Mouse (Mus musculus): Measurements from ENCODE around the gene Slc35b2.

Slc35b2 gene

DNA sequence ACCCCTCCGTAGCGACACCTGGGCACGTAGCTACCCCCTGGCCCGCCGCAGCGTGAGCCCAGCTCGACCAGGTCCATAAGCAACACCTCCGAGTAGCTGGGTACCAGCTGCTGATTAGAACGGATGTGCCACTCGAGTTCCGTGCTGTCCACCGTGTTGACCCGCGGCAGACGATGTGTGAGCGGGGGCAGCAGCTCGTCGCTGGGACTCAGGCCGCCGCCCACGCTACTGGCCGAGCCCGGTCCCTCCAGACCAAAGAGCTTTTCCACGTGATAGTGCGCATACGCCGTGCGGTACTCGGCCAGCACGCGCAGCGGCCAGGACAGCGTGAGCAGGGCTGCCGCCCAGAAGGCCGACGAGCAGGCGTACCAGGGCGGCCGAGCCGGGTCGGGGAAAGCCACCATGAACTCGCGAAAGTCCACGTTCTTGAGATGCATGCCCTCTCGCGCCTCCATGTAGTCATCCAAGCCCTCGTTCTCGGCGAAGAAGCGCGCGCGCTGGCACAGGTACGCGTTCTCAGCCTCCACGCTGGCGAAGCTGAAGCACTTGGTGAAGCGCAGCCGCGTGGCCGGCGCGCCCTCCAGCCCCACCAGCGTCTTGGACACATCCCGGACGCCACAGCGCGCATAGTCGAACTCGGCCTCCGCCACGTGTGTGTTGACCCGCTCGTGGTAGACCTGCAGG, 18.3 kb upstream of the Slc35b2 start:
- DNase-seq (ENCODE audit: low read depth, low spot score), result no peak

- DNase-seq (ENCODE audit: low read depth, low spot score), result no peak
These were observed 16.7 kb upstream of the Slc35b2 start for GRCm38 (mm10) chr17:45546941-45547340.

- DNase-seq (ENCODE audit: low read depth, low spot score), result no peak
These were observed 16.0 kb upstream of the Slc35b2 start for GRCm38 (mm10) chr17:45547461-45548190.

- no peak for DNase-seq (ENCODE audit: low read depth, low spot score)
These were observed 14.8 kb upstream of the Slc35b2 start for GRCm38 (mm10) chr17:45548541-45549512.

DNA sequence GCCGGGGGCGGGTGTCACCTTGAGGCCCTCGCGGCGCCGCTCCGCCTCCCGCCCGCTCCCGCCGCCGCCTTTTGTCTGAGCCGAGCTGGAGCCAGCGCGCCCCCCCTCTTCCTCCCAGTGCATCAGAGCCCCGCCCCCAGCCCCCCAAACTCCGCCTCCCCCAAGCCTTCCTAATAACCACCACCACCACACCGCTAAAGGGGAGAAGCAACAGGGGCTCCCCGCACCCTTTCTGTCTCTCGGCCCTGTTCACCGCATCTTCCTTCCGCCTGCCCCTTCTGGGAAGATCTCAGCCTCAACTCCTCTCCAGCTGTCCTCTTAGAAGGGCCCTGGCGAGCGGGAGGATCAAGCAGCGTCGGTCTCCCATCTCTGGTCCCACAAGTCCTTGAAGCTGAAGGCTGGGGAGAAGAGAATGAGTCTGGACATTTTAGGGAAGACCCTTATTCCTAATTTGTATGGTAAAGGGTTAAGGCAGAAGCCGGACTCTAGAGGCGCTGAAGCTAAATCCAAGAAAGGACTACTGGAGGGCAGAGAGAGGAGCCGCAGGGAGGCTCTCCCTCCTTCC, 14.0 kb upstream of the Slc35b2 start, which contains the start of gene Tmem151b:
Gene Tmem151b, minus strand, starts transcription at position 61 of the 565 bp plus-strand sequence.
- no peak for DNase-seq (ENCODE audit: low read depth, low spot score)

GRCm38 (mm10) chr17:45550253-45550652, 13.4 kb upstream of the Slc35b2 start:
- no peak for DNase-seq (ENCODE audit: low read depth, low spot score)

DNA sequence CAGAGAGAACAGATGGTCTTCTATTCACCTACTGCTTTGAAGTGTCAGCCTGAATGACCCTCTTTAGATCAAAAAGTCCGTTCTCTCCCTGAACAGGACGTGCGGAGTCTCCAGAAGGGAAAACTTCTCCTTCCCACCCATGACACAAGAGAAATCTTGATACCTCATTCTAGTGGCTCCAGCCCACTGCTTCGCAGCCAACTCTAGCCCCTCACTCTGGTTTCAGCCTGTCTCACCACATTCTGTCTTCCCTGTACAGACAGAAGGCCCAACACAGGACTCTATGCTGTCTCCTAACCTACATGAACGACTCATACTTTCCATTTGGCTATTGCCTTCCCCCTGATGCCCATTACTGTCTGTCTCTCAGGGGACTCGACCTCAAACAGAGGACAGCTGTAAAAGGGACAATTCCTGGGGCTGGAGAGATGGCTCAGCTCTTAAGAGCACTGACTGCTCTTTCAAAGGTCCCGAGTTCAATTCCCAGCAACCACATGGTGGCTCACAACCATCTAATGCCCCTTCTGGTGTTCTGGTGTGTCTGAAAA, 12.4 kb upstream of the Slc35b2 start:
- peak; percentile 25 for DNase-seq (ENCODE audit: low read depth, low spot score)

DNA sequence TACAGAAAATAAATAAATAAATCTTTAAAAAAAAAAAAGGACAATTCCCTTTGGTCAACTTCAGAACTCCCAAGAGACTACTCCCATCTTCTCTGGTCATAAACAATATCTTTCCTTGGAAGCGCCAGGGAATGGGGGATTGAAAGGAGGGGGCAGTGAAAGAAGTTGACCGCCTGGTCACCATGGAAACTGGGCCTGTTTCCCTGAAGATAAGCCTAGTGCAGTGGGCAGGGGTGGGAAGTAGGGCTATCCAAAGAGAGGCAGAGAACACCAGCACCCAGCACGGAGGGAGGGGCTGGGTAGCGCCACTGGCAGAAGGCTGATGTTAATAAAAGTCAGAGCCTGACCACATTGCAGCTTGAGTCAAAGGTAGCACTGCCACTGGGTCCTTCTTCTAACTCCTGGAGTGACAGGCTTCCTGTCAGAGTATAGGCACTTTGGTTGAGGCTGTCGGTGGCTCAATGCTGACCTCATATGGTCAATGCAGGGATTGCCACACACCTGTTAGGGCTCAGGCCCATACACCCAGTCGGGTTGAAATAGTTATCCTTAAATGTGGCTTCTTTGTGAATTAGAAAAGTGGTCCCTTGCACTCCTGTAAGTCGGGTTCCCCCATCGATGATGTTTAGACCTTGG, 11.7 kb upstream of the Slc35b2 start:
- peak; percentile 85 for DNase-seq (ENCODE audit: low read depth, low spot score)

DNA sequence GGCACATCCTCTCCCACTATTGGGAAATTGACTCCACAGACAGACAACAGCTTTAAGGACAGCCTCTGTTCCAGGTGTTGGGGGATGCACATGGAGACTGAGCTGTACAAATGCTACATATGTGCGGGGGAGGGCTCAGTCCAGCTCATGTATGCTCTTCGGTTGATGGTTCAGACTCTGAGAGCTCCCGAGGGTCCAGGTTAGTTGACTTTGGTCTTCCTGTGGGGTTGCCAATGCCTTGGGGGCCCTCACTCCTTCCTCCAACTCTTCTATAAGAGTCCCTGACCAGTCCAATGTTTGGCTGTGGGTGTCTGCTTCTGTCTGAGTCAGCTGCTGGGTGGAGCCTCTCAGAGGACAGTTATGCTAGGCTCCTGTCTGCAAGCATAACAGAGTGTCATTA, 10.6 kb upstream of the Slc35b2 start:
- DNase-seq (ENCODE audit: low read depth, low spot score), result no peak

GRCm38 (mm10) chr17:45554420-45554819, 9.3 kb upstream of the Slc35b2 start:
- no peak for DNase-seq (ENCODE audit: low read depth, low spot score)

GRCm38 (mm10) chr17:45555452-45556106, 8.1 kb upstream of the Slc35b2 start, which contains the start of gene Nfkbie:
Gene Nfkbie (plus strand): TSS chr17:45555703.
- DNase-seq (ENCODE audit: low read depth, low spot score), result peak; percentile 93

- no peak for DNase-seq (ENCODE audit: low read depth, low spot score)
These were observed 7.6 kb upstream of the Slc35b2 start for GRCm38 (mm10) chr17:45556107-45556489.

GRCm38 (mm10) chr17:45556514-45557245, 7.0 kb upstream of the Slc35b2 start:
- no peak for DNase-seq (ENCODE audit: low read depth, low spot score)

- peak; percentile 44 for DNase-seq (ENCODE audit: low read depth, low spot score)
These were observed 6.3 kb upstream of the Slc35b2 start for GRCm38 (mm10) chr17:45557246-45557824.

DNA sequence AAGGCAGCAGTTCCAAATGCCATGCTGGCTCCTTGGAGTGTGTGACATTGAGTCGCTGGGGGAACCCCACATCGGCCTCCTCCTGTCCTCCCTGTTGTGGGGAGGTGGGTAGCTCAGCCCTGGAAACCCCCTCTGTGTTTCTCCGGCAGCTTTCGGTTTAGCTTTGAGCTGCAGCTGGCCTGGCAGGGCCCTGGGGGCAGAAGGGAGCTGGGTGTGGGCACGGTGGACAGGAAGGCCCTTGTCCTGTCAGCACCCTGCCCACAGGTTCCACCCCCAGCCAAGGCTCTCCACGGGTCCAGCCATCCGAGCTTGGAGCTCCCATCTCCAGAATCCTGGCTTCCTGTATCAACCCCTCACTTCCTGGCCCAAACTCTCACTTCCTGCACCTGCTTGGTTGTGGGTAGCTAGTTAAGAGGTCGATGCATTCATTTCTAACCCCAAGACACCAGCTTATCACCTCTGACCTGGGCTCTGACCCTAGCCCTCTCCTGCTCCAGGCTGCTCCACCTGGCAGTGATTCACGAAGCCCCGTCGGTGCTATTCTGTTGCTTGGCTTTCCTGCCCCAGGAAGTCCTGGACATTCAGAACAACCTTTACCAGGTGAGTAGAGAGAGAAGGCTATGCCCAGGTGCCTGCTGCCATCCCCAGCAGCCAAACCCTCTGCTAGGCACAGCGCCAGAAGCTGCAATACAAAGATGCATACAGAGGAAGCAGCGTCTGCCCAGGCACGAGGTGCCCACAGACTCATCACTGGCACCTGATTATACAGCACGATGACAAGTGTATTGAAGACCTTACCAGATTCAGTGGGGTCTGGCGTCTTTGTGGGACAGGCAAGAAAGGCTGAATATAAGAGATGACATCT, 5.4 kb upstream of the Slc35b2 start:
- no peak for DNase-seq (ENCODE audit: low read depth, low spot score)

DNA sequence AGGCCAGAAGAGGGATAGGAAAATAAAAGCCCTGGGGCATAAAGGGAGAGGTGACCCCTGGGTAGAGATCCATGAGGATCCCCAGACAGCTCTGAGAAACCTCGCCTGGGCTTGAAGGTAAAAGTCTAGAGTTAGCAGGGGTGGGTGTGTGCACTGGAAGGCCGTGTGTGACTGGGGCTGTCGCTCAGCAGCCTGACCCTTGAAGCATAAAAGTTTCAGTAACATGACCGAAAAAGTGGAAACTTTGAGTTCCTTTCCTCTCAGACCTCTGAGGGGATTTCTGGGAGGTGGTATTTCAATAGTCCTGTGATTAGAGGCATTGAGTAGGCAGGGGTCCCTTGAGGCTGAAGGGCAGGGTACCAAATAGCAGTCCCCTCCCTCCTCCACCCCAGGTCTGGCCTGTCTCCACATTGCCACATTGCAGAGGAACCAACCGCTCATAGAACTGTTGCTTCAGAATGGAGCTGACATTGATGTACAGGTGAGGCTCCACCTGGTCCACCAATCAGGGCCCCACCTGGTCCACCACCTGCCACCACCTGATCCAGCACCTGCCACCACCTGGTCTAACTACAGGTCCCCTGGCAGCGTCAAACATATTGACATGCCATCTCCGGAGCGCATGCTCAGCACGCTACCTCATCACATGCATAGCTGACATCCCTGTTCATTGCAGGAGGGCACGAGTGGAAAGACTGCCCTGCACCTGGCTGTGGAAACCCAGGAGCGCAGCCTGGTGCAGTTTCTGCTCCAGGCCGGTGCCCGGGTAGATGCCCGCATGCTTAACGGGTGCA, 3.7 kb upstream of the Slc35b2 start:
- DNase-seq (ENCODE audit: low read depth, low spot score), result no peak

- DNase-seq (ENCODE audit: low read depth, low spot score), result no peak
These were observed 458 bp upstream of the Slc35b2 start for GRCm38 (mm10) chr17:45563216-45563615.
